Mouse (Mus musculus) forebrain, embryonic 14.5 days (tissue): Measurements from ENCODE around the gene Ggta1. TPM values are rescaled to one million over a fixed set of nuclear protein-coding genes. Genes with fewer than 3 reads are reported as not detected.

Source experiments
- ATAC-seq: fragments of 200-750 bp; cut with Nextera tagmentation; 2 replicates; pipeline ENCODE4 v1.8.0; 2017; ENCODE audit warnings: mild to moderate bottlenecking, moderate library complexity
- DNase-seq: peaks from one replicate; pipeline ENCODE4 v3.0.0-alpha.2; 2015; ENCODE audit warnings: low spot score
- H3K27ac ChIP-seq: fragments of 300-500 bp; sonication (generic); 2 replicates; pipeline ENCODE4 v1.5.1; 2014; ENCODE audit warnings: low read depth, mild to moderate bottlenecking, control low read depth, low read length, moderate library complexity
- H3K27me3 ChIP-seq: fragments of 300-500 bp; sonication (generic); replicated peaks from 2 replicates; pipeline ENCODE4 v1.6.1; 2014; ENCODE audit warnings: low read length, control low read depth, mixed read lengths; ENCODE audit not compliant: control insufficient read depth, insufficient read depth
- H3K36me3 ChIP-seq: fragments of 300-500 bp; sonication (generic); 2 replicates; pipeline ENCODE4 v1.6.1; 2014; ENCODE audit warnings: low read length, control low read depth; ENCODE audit not compliant: control insufficient read depth, insufficient read depth
- H3K4me1 ChIP-seq: fragments of 300-500 bp; sonication (generic); 2 replicates; pipeline ENCODE4 v1.6.1; 2014; ENCODE audit warnings: antibody characterized with exemption, low read length, control low read depth; ENCODE audit not compliant: control insufficient read depth, insufficient read depth
- H3K4me2 ChIP-seq: fragments of 300-500 bp; sonication (generic); 2 replicates; pipeline ENCODE4 v1.6.1; 2014; ENCODE audit warnings: mild to moderate bottlenecking, control low read depth, low read length
- H3K4me3 ChIP-seq: fragments of 300-500 bp; sonication (generic); 2 replicates; pipeline ENCODE4 v1.5.1; 2014; ENCODE audit warnings: low read depth, low read length, control low read depth
- H3K9ac ChIP-seq: fragments of 300-500 bp; sonication (generic); 2 replicates; pipeline ENCODE4 v1.6.1; 2014; ENCODE audit warnings: mild to moderate bottlenecking, low read length, control low read depth, moderate library complexity
- H3K9me3 ChIP-seq: fragments of 300-500 bp; sonication (generic); replicated peaks from 2 replicates; pipeline ENCODE4 v1.6.1; 2016; ENCODE audit warnings: low read length, control low read depth, mixed read lengths; ENCODE audit not compliant: control insufficient read depth
- WGBS: fragments of 180-500 bp; shearing (Covaris S2); extraction: QIAGEN DNeasy Blood & Tissue Kit; methylation state at CpG from one replicate; pipeline ENCODE4 v1.1.7; 2014; 5-methylcytosine and 5-hydroxymethylcytosine counted together
- polyA plus RNA-seq: library from polyadenylated mRNA; unstranded; fragments of >200 nt; fragmentation: Nextera tagmentation; extraction: Ambion mirVana; gene quantifications from 2 replicates; pipeline ENCODE4 v1.2.1, GENCODE M21; 2014

Ggta1 gene
- polyA plus RNA-seq, 1 experiment from 2014 or later: 6.1 TPM

GRCm38 (mm10) chr2:35398184-35398828, 64.7 kb downstream of the Ggta1 start:
- H3K9ac ChIP-seq: no peak overlapping the region
- 83% methylated on average over 6 of the region's 6 CpGs for WGBS
- H3K36me3 ChIP-seq: no peaks in the 10 kb centered on the region
- H3K27me3 ChIP-seq: no peaks in the 10 kb centered on the region
- no peaks in the 10 kb centered on the region for H3K4me1 ChIP-seq
- H3K4me2 ChIP-seq: no peak overlapping the region
- DNase-seq (no peak), ATAC-seq (no peak)
- H3K27ac ChIP-seq: no peak overlapping the region
- H3K9me3 ChIP-seq: no peaks in the 10 kb centered on the region
- H3K4me3 ChIP-seq: no peak overlapping the region

GRCm38 (mm10) chr2:35397590-35398173, 65.3 kb downstream of the Ggta1 start:
- H3K4me1 ChIP-seq: no peaks in the 10 kb centered on the region
- 54% methylated on average over 11 of the region's 11 CpGs for WGBS
- no peaks in the 10 kb centered on the region for H3K9me3 ChIP-seq
- H3K4me3 ChIP-seq: no peak overlapping the region
- no peaks in the 10 kb centered on the region for H3K27me3 ChIP-seq
- DNase-seq: peak; percentile 79
- no peak overlapping the region for H3K9ac ChIP-seq
- ATAC-seq: no peak
- no peaks in the 10 kb centered on the region for H3K36me3 ChIP-seq
- no peak overlapping the region for H3K4me2 ChIP-seq
- no peak overlapping the region for H3K27ac ChIP-seq

- ATAC-seq (no peak), DNase-seq (peak; percentile 38)
- Histone ChIP-seq H3K27ac (no peak within 1 kb of the TSS), H3K9ac (no peak within 1 kb of the TSS), H3K27me3 (no peaks in the 10 kb centered on the region), H3K4me2 (no peak within 1 kb of the TSS), H3K36me3 (no peaks in the 10 kb centered on the region), H3K4me3 (no peak within 1 kb of the TSS), H3K4me1 (no peaks in the 10 kb centered on the region), H3K9me3 (no peaks in the 10 kb centered on the region)
- 68% methylated on average over 5 of the region's 5 CpGs for WGBS
Measured at GRCm38 (mm10) chr2:35397096-35397495, 65.9 kb downstream of the Ggta1 start, which contains the start of gene 4930402F06Rik. 4930402F06Rik (minus strand) TSS chr2:35397175.

- Histone ChIP-seq H3K9ac (no peak overlapping the region), H3K27me3 (no peaks in the 10 kb centered on the region), H3K4me1 (no peaks in the 10 kb centered on the region), H3K9me3 (no peaks in the 10 kb centered on the region), H3K27ac (no peak overlapping the region), H3K4me3 (no peak overlapping the region), H3K36me3 (no peaks in the 10 kb centered on the region), H3K4me2 (no peak overlapping the region)
- DNase-seq (no peak), ATAC-seq (no peak)
- WGBS: 77% methylated on average over 9 of the region's 9 CpGs
Measured at GRCm38 (mm10) chr2:35385441-35385871, 77.6 kb downstream of the Ggta1 start.

- Histone ChIP-seq H3K36me3 (no peaks in the 10 kb centered on the region), H3K4me2 (no peak overlapping the region), H3K9me3 (no peaks in the 10 kb centered on the region), H3K4me1 (no peaks in the 10 kb centered on the region), H3K27ac (no peak overlapping the region), H3K4me3 (no peak overlapping the region), H3K27me3 (no peaks in the 10 kb centered on the region), H3K9ac (no peak overlapping the region)
- DNase-seq: no peak
- no peak for ATAC-seq
- WGBS: 73% methylated on average over 9 of the region's 9 CpGs
Measured at GRCm38 (mm10) chr2:35379306-35379705, 83.7 kb downstream of the Ggta1 start.

GRCm38 (mm10) chr2:35377600-35377999, 85.4 kb downstream of the Ggta1 start:
- no peaks in the 10 kb centered on the region for H3K27me3 ChIP-seq
- H3K36me3 ChIP-seq: no peaks in the 10 kb centered on the region
- H3K9me3 ChIP-seq: no peaks in the 10 kb centered on the region
- 84% methylated on average over 6 of the region's 6 CpGs for WGBS
- DNase-seq (no peak), ATAC-seq (no peak)
- no peak overlapping the region for H3K27ac ChIP-seq
- H3K4me2 ChIP-seq: no peak overlapping the region
- H3K9ac ChIP-seq: no peak overlapping the region
- no peak overlapping the region for H3K4me3 ChIP-seq
- H3K4me1 ChIP-seq: no peaks in the 10 kb centered on the region

- Histone ChIP-seq H3K4me3 (no peak overlapping the region), H3K4me2 (no peak overlapping the region), H3K4me1 (no peaks in the 10 kb centered on the region), H3K36me3 (no peaks in the 10 kb centered on the region), H3K9me3 (no peaks in the 10 kb centered on the region), H3K9ac (no peak overlapping the region), H3K27me3 (no peaks in the 10 kb centered on the region), H3K27ac (no peak overlapping the region)
- ATAC-seq (no peak), DNase-seq (peak; percentile 54)
- 11% methylated on average over 3 of the region's 3 CpGs for WGBS
Measured at GRCm38 (mm10) chr2:35373003-35373402, 90.0 kb downstream of the Ggta1 start.

- Histone ChIP-seq H3K9ac (no peak overlapping the region), H3K27ac (no peak overlapping the region), H3K4me1 (no peaks in the 10 kb centered on the region), H3K4me3 (no peak overlapping the region), H3K4me2 (no peak overlapping the region), H3K36me3 (no peaks in the 10 kb centered on the region), H3K9me3 (no peaks in the 10 kb centered on the region), H3K27me3 (no peaks in the 10 kb centered on the region)
- ATAC-seq (no peak), DNase-seq (no peak)
Measured at GRCm38 (mm10) chr2:35370686-35371085, 92.3 kb downstream of the Ggta1 start.

- Histone ChIP-seq H3K4me2 (no peak within 1 kb of the TSS), H3K27me3 (no peaks in the 10 kb centered on the region), H3K9me3 (no peaks in the 10 kb centered on the region), H3K9ac (no peak within 1 kb of the TSS), H3K4me3 (no peak within 1 kb of the TSS), H3K36me3 (no peaks in the 10 kb centered on the region), H3K27ac (no peak within 1 kb of the TSS), H3K4me1 (no peaks in the 10 kb centered on the region)
- ATAC-seq: no peak
- no peak for DNase-seq
- 75% methylated on average over 2 of the region's 2 CpGs for WGBS
Measured at GRCm38 (mm10) chr2:35367629-35368028, 95.4 kb downstream of the Ggta1 start, which contains the start of gene 4930568D16Rik. 4930568D16Rik (minus strand) TSS chr2:35367729.
